Mouse (Mus musculus): ENCODE data around the gene Wdr48.

The Wdr48 gene

GRCm38 (mm10) chr9:119970221-119970620 lies 75.5 kb downstream of the Wdr48 start:
- DNase-seq (ENCODE audit: low read depth) = peak; percentile 66

GRCm38 (mm10) chr9:119970763-119971656 lies 76.3 kb downstream of the Wdr48 start:
- DNase-seq (ENCODE audit: low read depth) = no peak

DNA sequence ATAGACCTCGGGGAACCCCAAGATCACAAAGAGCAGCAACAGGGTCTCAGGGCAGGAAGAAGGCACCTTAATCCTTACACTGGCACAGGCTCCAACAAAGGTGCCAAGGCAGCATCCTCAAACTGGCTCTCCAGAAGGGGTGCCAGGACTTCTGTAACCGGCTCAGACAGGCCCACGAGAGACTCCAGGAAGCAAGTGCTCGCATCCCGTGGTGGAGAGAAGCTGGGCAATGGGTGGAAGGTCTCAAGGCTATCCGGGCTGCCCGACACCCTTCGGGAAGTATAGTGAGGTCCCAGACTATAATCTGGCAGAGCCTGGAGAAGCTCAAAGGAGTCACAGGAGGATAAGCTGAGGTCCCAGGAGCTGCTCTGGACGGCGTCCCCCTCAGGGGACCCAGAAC lies 77.5 kb downstream of the Wdr48 start:
- no peak for DNase-seq (ENCODE audit: low read depth)

DNA sequence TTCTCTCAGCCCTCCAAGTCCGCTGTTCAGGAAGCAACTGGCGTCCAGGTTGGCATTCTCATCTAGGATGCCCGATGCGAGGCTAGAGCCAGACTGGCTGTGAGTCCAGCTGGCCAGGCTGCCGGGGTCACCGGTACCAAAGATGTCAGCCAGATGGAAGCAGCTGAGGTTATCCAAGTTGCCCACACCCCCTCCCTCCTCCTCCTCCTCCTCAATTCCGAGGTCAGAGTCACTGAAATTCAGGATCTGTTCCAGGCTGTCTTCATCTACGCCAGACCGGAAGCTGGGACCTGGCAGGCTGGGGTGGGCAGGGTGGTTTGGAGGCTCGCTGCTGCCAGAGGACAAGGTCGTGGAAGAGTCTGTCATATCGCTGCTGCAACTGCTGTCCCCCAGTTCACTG lies 77.9 kb downstream of the Wdr48 start:
- DNase-seq (ENCODE audit: low read depth) = no peak

DNA sequence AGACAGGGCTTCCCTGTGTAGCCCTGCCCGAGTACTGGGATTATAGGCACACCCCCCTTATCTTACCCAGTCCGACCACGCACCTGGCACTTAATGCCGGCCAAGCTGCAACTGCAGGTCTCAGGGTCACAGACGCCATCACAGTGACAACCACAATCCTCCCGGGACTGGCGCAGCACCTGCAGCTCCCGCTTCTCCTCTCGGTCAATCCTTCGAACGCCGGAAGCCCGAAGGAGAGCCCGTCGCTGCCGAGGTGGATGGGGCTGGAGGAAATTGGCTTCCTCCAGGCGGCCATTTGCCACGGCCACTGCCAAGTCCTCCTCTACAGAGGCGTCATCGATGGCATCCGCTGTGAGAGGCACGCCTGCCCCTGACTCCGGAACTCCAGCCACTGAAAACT lies 78.6 kb downstream of the Wdr48 start:
- no peak for DNase-seq (ENCODE audit: low read depth)

- peak; percentile 74 for DNase-seq (ENCODE audit: low read depth)
Measured at GRCm38 (mm10) chr9:119973869-119974520, 79.3 kb downstream of the Wdr48 start.

DNA sequence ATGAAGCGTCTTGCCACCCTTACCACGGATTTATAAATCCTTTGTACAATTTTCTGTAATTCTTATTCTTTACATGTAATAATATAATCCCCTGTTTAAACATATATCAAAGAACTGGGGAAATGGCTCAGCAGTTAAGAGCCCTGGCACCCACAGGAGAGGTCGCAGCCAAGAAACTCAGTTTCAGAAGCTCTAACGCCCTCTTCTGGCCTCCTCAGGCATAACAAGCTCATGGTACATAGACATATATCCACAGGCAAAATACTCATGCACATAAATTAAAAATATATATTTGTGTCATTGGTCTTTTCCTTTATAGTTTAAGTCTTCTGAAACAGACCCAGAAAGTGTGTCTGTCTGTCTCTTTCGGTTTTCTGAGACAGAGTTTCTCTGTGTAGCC lies 79.9 kb downstream of the Wdr48 start:
- DNase-seq (ENCODE audit: low read depth) = peak; percentile 57

DNA sequence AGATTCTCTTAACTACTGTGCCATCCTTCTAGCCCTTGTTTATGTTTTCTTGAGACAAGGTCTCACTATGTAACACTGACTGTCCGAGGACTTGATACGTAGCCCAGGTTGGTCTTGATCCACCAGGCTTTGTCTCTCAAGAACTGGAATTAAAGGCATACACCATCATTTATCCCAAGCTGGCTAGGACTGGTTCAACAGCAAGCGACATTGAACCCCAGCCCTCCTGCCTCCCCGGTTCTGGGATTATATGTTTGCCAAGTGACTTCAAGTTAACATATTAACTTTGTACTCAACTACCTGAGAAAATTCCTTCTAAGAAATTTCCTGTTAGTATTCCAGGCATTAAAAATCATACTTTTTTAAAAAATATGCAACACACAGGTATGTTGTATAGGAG lies 80.6 kb downstream of the Wdr48 start:
- no peak for DNase-seq (ENCODE audit: low read depth)

All from naive thymus-derived CD4-positive, alpha-beta T cell, adult 2 months (primary cell).